Mouse (Mus musculus): ENCODE results near the gene Adap2. TPM values are rescaled to one million over a fixed set of nuclear protein-coding genes. Genes with fewer than 3 reads are reported as not detected.

Gene Adap2
- 3.6 and 5.4 TPM in 2 replicates for polyA plus RNA-seq (2015; fragmentation: Nextera tagmentation; extraction: Ambion mirVana)

- Histone ChIP-seq H3K36me3 (ENCODE audit: control insufficient read depth, insufficient read depth, low read length) (no peaks in the 10 kb centered on the region), H3K4me3 (ENCODE audit: low read depth, low read length) (peak within 1 kb of the TSS; percentile 64), H3K9ac (ENCODE audit: low read length) (peak within 1 kb of the TSS; percentile 69), H3K4me2 (replicated peaks; ENCODE audit: low read depth) (peak within 1 kb of the TSS; percentile 80), H3K9me3 (ENCODE audit: control insufficient read depth, low read length) (no peaks in the 10 kb centered on the region), H3K27me3 (ENCODE audit: control insufficient read depth, insufficient read depth, low read length) (0 out of 2 replicates have a peak, but pooled peaks cover 2% of the 10 kb centered on the region), H3K4me1 (replicated peaks; ENCODE audit: control insufficient read depth, insufficient read depth) (no peaks in the 10 kb centered on the region), H3K27ac (replicated peaks) (0 out of 2 replicates have a peak within 1 kb of the TSS, but pooled peaks have one; percentile 24)
- peak; percentile 94 for ATAC-seq (ENCODE audit: low FRiP score, low TSS enrichment)
- WGBS: 2% methylated on average over 36 of the region's 47 CpGs
- TF ChIP-seq EP300 (optimal IDR thresholded peaks at IDR 0.05) (no peak), CTCF (IDR thresholded peaks at IDR 0.05; ENCODE audit: low read depth) (0 out of 2 replicates have a peak, but pooled peaks have one; percentile 5)
- DNase-seq (ENCODE audit: low spot score): peak; percentile 93
Measured at GRCm38 (mm10) chr11:80153857-80154495, at the start of gene Adap2. Gene Adap2 (plus strand): TSS chr11:80154105.

GRCm38 (mm10) chr11:80104407-80104806 lies 49.5 kb upstream of the Adap2 start:
- Histone ChIP-seq H3K4me1 (replicated peaks; ENCODE audit: control insufficient read depth, insufficient read depth) (no peaks in the 10 kb centered on the region), H3K9me3 (ENCODE audit: control insufficient read depth, low read length) (no peaks in the 10 kb centered on the region), H3K27me3 (ENCODE audit: control insufficient read depth, insufficient read depth, low read length) (no peaks in the 10 kb centered on the region), H3K9ac (ENCODE audit: low read length) (no peak overlapping the region), H3K27ac (replicated peaks) (no peak overlapping the region), H3K36me3 (ENCODE audit: control insufficient read depth, insufficient read depth, low read length) (no peaks in the 10 kb centered on the region), H3K4me2 (replicated peaks; ENCODE audit: low read depth) (no peak overlapping the region), H3K4me3 (ENCODE audit: low read depth, low read length) (no peak overlapping the region)
- WGBS: 78% methylated on average over 1 of the region's 1 CpGs
- ATAC-seq (ENCODE audit: low FRiP score, low TSS enrichment) (no peak), DNase-seq (ENCODE audit: low spot score) (no peak)
- TF ChIP-seq CTCF (IDR thresholded peaks at IDR 0.05; ENCODE audit: low read depth) (no peak), EP300 (optimal IDR thresholded peaks at IDR 0.05) (no peak)

DNA sequence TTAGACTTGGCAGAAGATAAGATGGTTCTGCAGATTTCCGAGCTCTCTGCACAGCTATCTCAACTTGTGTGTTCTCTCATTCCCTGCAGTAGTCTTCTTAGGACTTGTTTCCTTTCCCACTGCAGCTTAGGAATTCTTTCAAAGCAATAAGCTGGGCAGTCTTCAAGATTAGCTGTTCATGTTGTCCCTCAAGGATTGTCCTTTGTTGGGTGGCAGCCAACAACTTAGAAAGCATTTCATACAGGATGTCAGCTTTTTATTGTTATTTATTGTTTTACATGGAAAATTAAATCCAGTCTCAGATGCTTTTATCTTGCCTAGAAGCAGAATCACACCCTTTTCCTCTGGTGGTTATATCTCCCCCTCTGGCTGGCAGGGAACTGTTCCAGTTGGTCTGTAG lies 37.5 kb upstream of the Adap2 start:
- ATAC-seq (ENCODE audit: low FRiP score, low TSS enrichment) (no peak), DNase-seq (ENCODE audit: low spot score) (no peak)
- peaks cover 5% of the 10 kb centered on the region; the same call in 1 of the 2 replicates for H3K36me3 ChIP-seq (ENCODE audit: control insufficient read depth, insufficient read depth, low read length)

GRCm38 (mm10) chr11:80132050-80132449 lies 21.9 kb upstream of the Adap2 start:
- Histone ChIP-seq H3K36me3 (ENCODE audit: control insufficient read depth, insufficient read depth, low read length) (peaks cover 7% of the 10 kb centered on the region; the same call in 1 of the 2 replicates), H3K9ac (ENCODE audit: low read length) (no peak overlapping the region), H3K27me3 (ENCODE audit: control insufficient read depth, insufficient read depth, low read length) (no peaks in the 10 kb centered on the region), H3K4me2 (replicated peaks; ENCODE audit: low read depth) (no peak overlapping the region), H3K9me3 (ENCODE audit: control insufficient read depth, low read length) (no peaks in the 10 kb centered on the region), H3K4me1 (replicated peaks; ENCODE audit: control insufficient read depth, insufficient read depth) (no peaks in the 10 kb centered on the region), H3K4me3 (ENCODE audit: low read depth, low read length) (no peak overlapping the region), H3K27ac (replicated peaks) (no peak overlapping the region)
- TF ChIP-seq CTCF (IDR thresholded peaks at IDR 0.05; ENCODE audit: low read depth): no peak
- no peak for TF ChIP-seq EP300 (optimal IDR thresholded peaks at IDR 0.05)
- ATAC-seq (ENCODE audit: low FRiP score, low TSS enrichment) (no peak), DNase-seq (ENCODE audit: low spot score) (no peak)
- 56% methylated on average over 1 of the region's 1 CpGs for WGBS

More for the DNA sequence above, 37.5 kb upstream of the Adap2 start:
- WGBS: 68% methylated on average over 1 of the region's 1 CpGs
- TF ChIP-seq CTCF (IDR thresholded peaks at IDR 0.05; ENCODE audit: low read depth) (no peak), EP300 (optimal IDR thresholded peaks at IDR 0.05) (no peak)
- Histone ChIP-seq H3K4me3 (ENCODE audit: low read depth, low read length) (no peak overlapping the region), H3K4me1 (replicated peaks; ENCODE audit: control insufficient read depth, insufficient read depth) (no peaks in the 10 kb centered on the region), H3K9me3 (ENCODE audit: control insufficient read depth, low read length) (no peaks in the 10 kb centered on the region), H3K4me2 (replicated peaks; ENCODE audit: low read depth) (no peak overlapping the region), H3K27me3 (ENCODE audit: control insufficient read depth, insufficient read depth, low read length) (no peaks in the 10 kb centered on the region), H3K27ac (replicated peaks) (no peak overlapping the region), H3K9ac (ENCODE audit: low read length) (no peak overlapping the region)

DNA sequence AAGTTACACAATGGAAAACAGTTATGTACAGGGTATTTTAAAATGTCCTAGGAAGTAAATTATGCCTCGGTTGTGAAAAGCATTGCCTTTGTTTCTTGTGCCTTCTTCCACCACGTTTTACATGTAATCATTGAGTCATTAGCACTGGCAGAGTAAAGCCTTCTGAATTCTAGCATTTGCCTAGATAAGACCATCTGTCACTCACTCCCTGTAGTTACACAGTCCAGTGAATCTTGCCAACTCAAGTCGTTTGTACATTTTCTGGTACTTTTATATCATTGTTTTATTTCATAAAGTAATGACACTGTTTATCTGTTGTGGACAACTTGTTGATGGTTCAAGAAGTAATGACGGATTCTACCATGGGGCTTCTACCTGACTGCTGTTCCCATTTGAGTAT lies 19.2 kb upstream of the Adap2 start:
- 61% methylated on average over 4 of the region's 4 CpGs for WGBS
- DNase-seq (ENCODE audit: low spot score): no peak
- Histone ChIP-seq H3K9me3 (ENCODE audit: control insufficient read depth, low read length) (no peaks in the 10 kb centered on the region), H3K27me3 (ENCODE audit: control insufficient read depth, insufficient read depth, low read length) (no peaks in the 10 kb centered on the region), H3K27ac (replicated peaks) (no peak overlapping the region), H3K4me2 (replicated peaks; ENCODE audit: low read depth) (no peak overlapping the region), H3K4me3 (ENCODE audit: low read depth, low read length) (no peak overlapping the region), H3K36me3 (ENCODE audit: control insufficient read depth, insufficient read depth, low read length) (peaks cover 7% of the 10 kb centered on the region; the same call in 1 of the 2 replicates), H3K4me1 (replicated peaks; ENCODE audit: control insufficient read depth, insufficient read depth) (no peaks in the 10 kb centered on the region), H3K9ac (ENCODE audit: low read length) (no peak overlapping the region)
- no peak for ATAC-seq (ENCODE audit: low FRiP score, low TSS enrichment)
- no peak for TF ChIP-seq EP300 (optimal IDR thresholded peaks at IDR 0.05)
- TF ChIP-seq CTCF (IDR thresholded peaks at IDR 0.05; ENCODE audit: low read depth): no peak

DNA sequence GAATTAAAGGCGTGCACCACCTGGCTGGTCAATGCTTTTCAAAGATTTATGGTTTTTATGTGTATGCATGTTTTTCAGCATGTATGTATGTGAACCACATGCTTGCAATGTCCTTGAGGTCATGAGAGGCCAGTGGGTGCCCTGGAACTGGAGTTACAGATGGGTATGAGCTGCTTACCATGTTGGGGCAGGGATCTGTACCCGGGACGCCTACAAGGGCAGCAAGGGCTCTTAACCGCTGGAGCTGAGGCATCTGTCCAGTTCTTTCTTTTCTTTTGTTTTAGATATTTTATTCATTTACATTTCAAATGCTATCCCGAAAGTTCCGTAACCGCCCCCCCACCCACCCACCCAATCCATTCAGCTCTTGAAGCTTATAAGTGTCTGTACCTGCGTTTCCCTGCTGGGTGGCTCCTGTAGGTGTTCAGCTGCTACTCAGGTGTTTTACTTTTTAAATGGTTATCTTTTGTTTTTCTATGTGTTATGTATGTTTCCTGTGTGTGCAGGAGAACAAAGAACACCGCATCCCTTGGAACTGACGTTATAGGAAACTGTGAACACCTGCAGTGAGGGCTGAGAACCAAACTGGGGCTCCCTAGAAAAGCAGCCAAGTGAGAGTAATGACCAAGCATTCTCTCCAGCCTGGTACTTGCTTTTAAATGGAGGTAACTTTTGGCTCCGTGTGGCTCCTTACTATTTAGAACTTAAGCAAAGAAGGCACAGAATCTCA lies 17.8 kb upstream of the Adap2 start:
- no peak overlapping the region for H3K4me3 ChIP-seq (ENCODE audit: low read depth, low read length)

More for the DNA sequence above, 17.8 kb upstream of the Adap2 start:
- TF ChIP-seq CTCF (IDR thresholded peaks at IDR 0.05; ENCODE audit: low read depth) (no peak), EP300 (optimal IDR thresholded peaks at IDR 0.05) (no peak)
- Histone ChIP-seq H3K9ac (ENCODE audit: low read length) (no peak overlapping the region), H3K9me3 (ENCODE audit: control insufficient read depth, low read length) (no peaks in the 10 kb centered on the region), H3K27ac (replicated peaks) (no peak overlapping the region), H3K27me3 (ENCODE audit: control insufficient read depth, insufficient read depth, low read length) (no peaks in the 10 kb centered on the region), H3K4me1 (replicated peaks; ENCODE audit: control insufficient read depth, insufficient read depth) (no peaks in the 10 kb centered on the region), H3K4me2 (replicated peaks; ENCODE audit: low read depth) (no peak overlapping the region), H3K36me3 (ENCODE audit: control insufficient read depth, insufficient read depth, low read length) (peaks cover 7% of the 10 kb centered on the region; the same call in 1 of the 2 replicates)
- no peak for ATAC-seq (ENCODE audit: low FRiP score, low TSS enrichment)
- no peak for DNase-seq (ENCODE audit: low spot score)
- 90% methylated on average over 11 of the region's 11 CpGs for WGBS

Data from stomach, postnatal 0 days (tissue).